Mouse (Mus musculus): ENCODE measurements around the gene Cbr3. TPM values are rescaled to one million over a fixed set of nuclear protein-coding genes. Genes with fewer than 3 reads are reported as not detected.

Cbr3 gene
- polyA plus RNA-seq, 1 experiment = 7.2 TPM

- TF ChIP-seq CTCF (IDR thresholded peaks at IDR 0.05; ENCODE audit: extremely low read depth, insufficient read depth, insufficient read length, insufficient replicate concordance) = no peak
- peak; percentile 90 for TF ChIP-seq POLR2A (IDR thresholded peaks at IDR 0.05; ENCODE audit: low read depth, low read length)
- peak; percentile 93 to 99 for DNase-seq (ENCODE audit: low read depth in 1 of 2, low spot score in 2 of 2)
- H3K4me1 ChIP-seq (ENCODE audit: control insufficient read depth, insufficient read depth, insufficient read length) = peaks cover 8% of the 10 kb centered on the region
- WGBS = under 1% methylated on average over 73 of the region's 77 CpGs
- H3K27ac ChIP-seq (ENCODE audit: insufficient read depth, low read length) = peak within 1 kb of the TSS; percentile 69
- peak within 1 kb of the TSS; percentile 87 for H3K4me3 ChIP-seq (ENCODE audit: extremely low read depth, insufficient read depth, insufficient read length)
- H3K27me3 ChIP-seq (ENCODE audit: control insufficient read depth, insufficient read depth, low read length) = no peaks in the 10 kb centered on the region
- H3K36me3 ChIP-seq (ENCODE audit: control insufficient read depth, insufficient read depth, low read length) = peaks cover 4% of the 10 kb centered on the region
These were observed 28.6 kb downstream of the Cbr3 start, which contains the start of gene Dop1b for GRCm38 (mm10) chr16:93711411-93712188. Gene Dop1b (plus strand): TSS chr16:93711904.

- Histone ChIP-seq H3K4me1 (ENCODE audit: control insufficient read depth, insufficient read depth, insufficient read length) (peaks cover 8% of the 10 kb centered on the region), H3K27me3 (ENCODE audit: control insufficient read depth, insufficient read depth, low read length) (no peaks in the 10 kb centered on the region), H3K27ac (ENCODE audit: insufficient read depth, low read length) (peak overlapping the region; percentile 69), H3K36me3 (ENCODE audit: control insufficient read depth, insufficient read depth, low read length) (peaks cover 4% of the 10 kb centered on the region), H3K4me3 (ENCODE audit: extremely low read depth, insufficient read depth, insufficient read length) (peak overlapping the region; percentile 87)
- DNase-seq (ENCODE audit: low read depth in 1 of 2, low spot score in 2 of 2) = peak in 1 of 2 experiments; percentile 18
- no peak for TF ChIP-seq CTCF (IDR thresholded peaks at IDR 0.05; ENCODE audit: extremely low read depth, insufficient read depth, insufficient read length, insufficient replicate concordance)
- TF ChIP-seq POLR2A (IDR thresholded peaks at IDR 0.05; ENCODE audit: low read depth, low read length) = no peak
- 10% methylated on average over 31 of the region's 31 CpGs for WGBS
These were observed 29.3 kb downstream of the Cbr3 start for GRCm38 (mm10) chr16:93712189-93712885.

- 91% methylated on average over 7 of the region's 7 CpGs for WGBS
- H3K27ac ChIP-seq (ENCODE audit: insufficient read depth, low read length) = no peak overlapping the region
These were observed 30.0 kb downstream of the Cbr3 start for GRCm38 (mm10) chr16:93712966-93713365.

GRCm38 (mm10) chr16:93714426-93714825 is 31.4 kb downstream of the Cbr3 start:
- no peak for DNase-seq (ENCODE audit: low read depth in 1 of 2, low spot score in 2 of 2)
- no peak overlapping the region for H3K27ac ChIP-seq (ENCODE audit: insufficient read depth, low read length)

More at GRCm38 (mm10) chr16:93712966-93713365, 30.0 kb downstream of the Cbr3 start:
- peaks cover 4% of the 10 kb centered on the region for H3K36me3 ChIP-seq (ENCODE audit: control insufficient read depth, insufficient read depth, low read length)
- TF ChIP-seq CTCF (IDR thresholded peaks at IDR 0.05; ENCODE audit: extremely low read depth, insufficient read depth, insufficient read length, insufficient replicate concordance) = no peak
- no peaks in the 10 kb centered on the region for H3K27me3 ChIP-seq (ENCODE audit: control insufficient read depth, insufficient read depth, low read length)
- no peak for DNase-seq (ENCODE audit: low read depth in 1 of 2, low spot score in 2 of 2)
- peaks cover 8% of the 10 kb centered on the region for H3K4me1 ChIP-seq (ENCODE audit: control insufficient read depth, insufficient read depth, insufficient read length)
- peak overlapping the region; percentile 87; the same call in 1 of the 2 replicates for H3K4me3 ChIP-seq (ENCODE audit: extremely low read depth, insufficient read depth, insufficient read length)

GRCm38 (mm10) chr16:93715826-93716225 is 32.8 kb downstream of the Cbr3 start:
- no peak for DNase-seq (ENCODE audit: low read depth in 1 of 2, low spot score in 2 of 2)
- WGBS = 93% methylated on average over 6 of the region's 6 CpGs
- no peak overlapping the region for H3K4me3 ChIP-seq (ENCODE audit: extremely low read depth, insufficient read depth, insufficient read length)
- H3K4me1 ChIP-seq (ENCODE audit: control insufficient read depth, insufficient read depth, insufficient read length) = peaks cover 8% of the 10 kb centered on the region
- H3K27me3 ChIP-seq (ENCODE audit: control insufficient read depth, insufficient read depth, low read length) = no peaks in the 10 kb centered on the region
- H3K36me3 ChIP-seq (ENCODE audit: control insufficient read depth, insufficient read depth, low read length) = peaks cover 4% of the 10 kb centered on the region
- TF ChIP-seq CTCF (IDR thresholded peaks at IDR 0.05; ENCODE audit: extremely low read depth, insufficient read depth, insufficient read length, insufficient replicate concordance) (no peak), POLR2A (IDR thresholded peaks at IDR 0.05; ENCODE audit: low read depth, low read length) (no peak)
- H3K27ac ChIP-seq (ENCODE audit: insufficient read depth, low read length) = no peak overlapping the region

More at GRCm38 (mm10) chr16:93714426-93714825, 31.4 kb downstream of the Cbr3 start:
- Histone ChIP-seq H3K4me3 (ENCODE audit: extremely low read depth, insufficient read depth, insufficient read length) (no peak overlapping the region), H3K36me3 (ENCODE audit: control insufficient read depth, insufficient read depth, low read length) (peaks cover 4% of the 10 kb centered on the region), H3K27me3 (ENCODE audit: control insufficient read depth, insufficient read depth, low read length) (no peaks in the 10 kb centered on the region), H3K4me1 (ENCODE audit: control insufficient read depth, insufficient read depth, insufficient read length) (peaks cover 8% of the 10 kb centered on the region)
- TF ChIP-seq CTCF (IDR thresholded peaks at IDR 0.05; ENCODE audit: extremely low read depth, insufficient read depth, insufficient read length, insufficient replicate concordance) (no peak), POLR2A (IDR thresholded peaks at IDR 0.05; ENCODE audit: low read depth, low read length) (no peak)
- 41% methylated on average over 5 of the region's 5 CpGs for WGBS

GRCm38 (mm10) chr16:93717299-93717703 is 34.3 kb downstream of the Cbr3 start:
- WGBS = 85% methylated on average over 5 of the region's 5 CpGs
- H3K36me3 ChIP-seq (ENCODE audit: control insufficient read depth, insufficient read depth, low read length) = peaks cover 4% of the 10 kb centered on the region
- no peak for DNase-seq (ENCODE audit: low read depth in 1 of 2, low spot score in 2 of 2)
- H3K27ac ChIP-seq (ENCODE audit: insufficient read depth, low read length) = no peak overlapping the region
- no peak overlapping the region for H3K4me3 ChIP-seq (ENCODE audit: extremely low read depth, insufficient read depth, insufficient read length)
- H3K4me1 ChIP-seq (ENCODE audit: control insufficient read depth, insufficient read depth, insufficient read length) = peaks cover 8% of the 10 kb centered on the region; the same call in 1 of the 2 replicates
- no peaks in the 10 kb centered on the region for H3K27me3 ChIP-seq (ENCODE audit: control insufficient read depth, insufficient read depth, low read length)
- TF ChIP-seq CTCF (IDR thresholded peaks at IDR 0.05; ENCODE audit: extremely low read depth, insufficient read depth, insufficient read length, insufficient replicate concordance) = no peak
- no peak for TF ChIP-seq POLR2A (IDR thresholded peaks at IDR 0.05; ENCODE audit: low read depth, low read length)

All from spleen, adult 2 months (tissue).